Comparison of ENCODE assay signal across 22 mouse cellular contexts in the genomic region with DNA sequence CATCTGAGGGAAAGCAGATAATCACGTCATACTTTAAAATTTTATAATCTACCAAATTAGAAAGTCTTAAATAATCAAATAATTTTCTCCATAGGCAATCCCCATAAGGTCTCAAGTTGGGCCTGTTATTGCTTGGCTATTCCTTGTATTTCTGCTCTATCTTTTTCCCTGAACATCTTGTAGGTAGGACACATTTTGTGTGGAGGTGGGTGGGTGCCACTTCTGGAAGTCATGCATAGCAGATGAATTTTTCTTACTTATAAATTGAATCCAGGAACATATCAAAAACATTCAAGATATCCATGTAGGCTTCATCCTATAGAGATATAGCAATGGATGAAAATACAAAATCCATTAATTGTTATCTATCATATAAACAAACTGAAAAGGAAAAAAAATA.
"Had no signal": no experiment of that assay in that cellular context is flagged by ENCODE, and none has a peak within 500 bp of the region (broad histone marks: within the 10 kb centered on the region; RNA-seq: fewer than 3 reads in every experiment).

No protein-coding gene starts in this region.

- ATAC-seq: hindbrain, embryonic 16.5 days; hindbrain, postnatal 0 days; inflammation-experienced regulatory T-cells, adult 6 months; intestine, embryonic 15.5 days; intestine, embryonic 16.5 days; intestine, postnatal 0 days had no signal

- DNase-seq: heart, postnatal 10 days; heart, postnatal 14 days; heart, postnatal 36 days; heart, postnatal 4 days; kidney, adult 11 months; kidney, adult 18-20 months; kidney, adult 2 months; kidney, adult 8-10 months; kidney, adult 9 months; kidney, postnatal 10 days; kidney, postnatal 14 days; kidney, postnatal 25 days; kidney, postnatal 36 days; kidney, postnatal 4 days; layer of hippocampus, adult 9-11 months; layer of hippocampus, postnatal 36 days had no signal
